Mouse (Mus musculus) forebrain, embryonic 15.5 days (tissue): Measurements from ENCODE around the gene Spry2. TPM values are rescaled to one million over a fixed set of nuclear protein-coding genes. Genes with fewer than 3 reads are reported as not detected.
A peak's percentile ranks its signal among the peaks of the same experiment; 100 is the strongest.

ENCODE experiments used
- ATAC-seq: fragments of 200-750 bp; cut with Nextera tagmentation; replicated peaks from 2 replicates; pipeline ENCODE4 v1.8.0; 2017; ENCODE audit warnings: mild to moderate bottlenecking, moderate TSS enrichment, moderate library complexity
- H3K27ac ChIP-seq: fragments of 300-500 bp; sonication (generic); replicated peaks from 2 replicates; pipeline ENCODE4 v1.5.1; 2015; ENCODE audit warnings: mild to moderate bottlenecking, inconsistent platforms
- H3K27me3 ChIP-seq: fragments of 300-500 bp; sonication (generic); 2 replicates; pipeline ENCODE4 v1.6.1; 2015; ENCODE audit warnings: inconsistent platforms
- H3K36me3 ChIP-seq: fragments of 300-500 bp; sonication (generic); 2 replicates; pipeline ENCODE4 v1.6.1; 2015; ENCODE audit warnings: mild to moderate bottlenecking, inconsistent platforms
- H3K4me1 ChIP-seq: fragments of 300-500 bp; sonication (generic); 2 replicates; pipeline ENCODE4 v1.6.1; 2015; ENCODE audit warnings: inconsistent platforms
- H3K4me2 ChIP-seq: fragments of 300-500 bp; sonication (generic); replicated peaks from 2 replicates; pipeline ENCODE4 v1.6.1; 2015; ENCODE audit warnings: mild to moderate bottlenecking, inconsistent platforms
- H3K4me3 ChIP-seq: fragments of 300-500 bp; sonication (generic); 2 replicates; pipeline ENCODE4 v1.5.1; 2015; ENCODE audit warnings: mild to moderate bottlenecking, inconsistent platforms
- H3K9ac ChIP-seq: fragments of 300-500 bp; sonication (generic); replicated peaks from 2 replicates; pipeline ENCODE4 v1.6.1; 2015; ENCODE audit warnings: mild to moderate bottlenecking, inconsistent platforms
- H3K9me3 ChIP-seq: fragments of 300-500 bp; sonication (generic); 2 replicates; pipeline ENCODE4 v1.6.1; 2016; ENCODE audit warnings: inconsistent platforms
- WGBS: fragments of 180-500 bp; shearing (Covaris S2); methylation state at CpG from one replicate; pipeline ENCODE4 v1.1.7; 2015; ENCODE audit warnings: mixed read lengths; 5-methylcytosine and 5-hydroxymethylcytosine counted together
- polyA plus RNA-seq: library from polyadenylated mRNA; unstranded; fragments of >200 nt; fragmentation: Nextera tagmentation; extraction: Ambion mirVana; gene quantifications from 2 replicates; pipeline ENCODE4 v1.2.1, GENCODE M21; 2015

The Spry2 gene
- polyA plus RNA-seq, 1 experiment from 2014 or later, result 34.4 TPM

- WGBS, result 87% methylated on average over 7 of the region's 7 CpGs
- H3K36me3 ChIP-seq, result no peaks in the 10 kb centered on the region
- ATAC-seq, result no peak
- H3K4me2 ChIP-seq, result no peak overlapping the region
- peaks cover 9% of the 10 kb centered on the region for H3K4me1 ChIP-seq
- no peaks in the 10 kb centered on the region for H3K27me3 ChIP-seq
- no peak overlapping the region for H3K27ac ChIP-seq
- H3K9ac ChIP-seq, result no peak overlapping the region
- 0 out of 2 replicates have a peak, but pooled peaks cover 2% of the 10 kb centered on the region for H3K9me3 ChIP-seq
- no peak overlapping the region for H3K4me3 ChIP-seq
These were observed 6.2 kb upstream of the Spry2 start for GRCm38 (mm10) chr14:105902807-105903206.

DNA sequence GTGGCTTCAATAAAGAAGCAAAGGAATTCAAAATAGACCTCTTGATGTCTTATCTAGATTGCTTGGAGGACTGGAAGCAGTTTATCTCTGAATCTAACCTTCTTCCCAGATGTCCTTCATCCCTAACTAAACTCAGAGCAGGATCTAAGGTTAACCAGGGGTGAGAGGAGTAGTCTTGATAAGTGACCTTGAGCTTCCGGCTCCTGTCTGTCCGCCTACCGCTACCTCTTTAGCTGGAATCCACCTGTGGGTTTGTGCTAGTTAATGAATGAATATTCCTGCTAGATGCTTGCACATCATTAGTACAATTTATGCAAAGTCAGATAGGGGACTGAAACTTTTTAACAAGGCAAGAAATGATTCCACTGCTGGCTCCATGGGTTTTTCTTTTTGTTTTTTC lies 4.2 kb upstream of the Spry2 start:
- no peak overlapping the region for H3K4me3 ChIP-seq
- WGBS, result 97% methylated on average over 3 of the region's 3 CpGs
- no peak for ATAC-seq
- H3K27me3 ChIP-seq, result no peaks in the 10 kb centered on the region
- H3K4me2 ChIP-seq, result no peak overlapping the region
- H3K36me3 ChIP-seq, result no peaks in the 10 kb centered on the region
- 0 out of 2 replicates have a peak, but pooled peaks cover 2% of the 10 kb centered on the region for H3K9me3 ChIP-seq
- peaks cover 9% of the 10 kb centered on the region for H3K4me1 ChIP-seq
- no peak overlapping the region for H3K27ac ChIP-seq
- no peak overlapping the region for H3K9ac ChIP-seq

GRCm38 (mm10) chr14:105899116-105899515 lies 2.5 kb upstream of the Spry2 start:
- no peak for ATAC-seq
- 4% methylated on average over 11 of the region's 11 CpGs for WGBS
- H3K27ac ChIP-seq, result peak overlapping the region; percentile 96; the same call in 1 of the 2 replicates
- peak overlapping the region; percentile 67 for H3K4me3 ChIP-seq
- H3K9me3 ChIP-seq, result 0 out of 2 replicates have a peak, but pooled peaks cover 2% of the 10 kb centered on the region
- H3K36me3 ChIP-seq, result no peaks in the 10 kb centered on the region
- peak overlapping the region; percentile 73 for H3K9ac ChIP-seq
- no peaks in the 10 kb centered on the region for H3K27me3 ChIP-seq
- peaks cover 22% of the 10 kb centered on the region for H3K4me1 ChIP-seq
- peak overlapping the region; percentile 99 for H3K4me2 ChIP-seq

DNA sequence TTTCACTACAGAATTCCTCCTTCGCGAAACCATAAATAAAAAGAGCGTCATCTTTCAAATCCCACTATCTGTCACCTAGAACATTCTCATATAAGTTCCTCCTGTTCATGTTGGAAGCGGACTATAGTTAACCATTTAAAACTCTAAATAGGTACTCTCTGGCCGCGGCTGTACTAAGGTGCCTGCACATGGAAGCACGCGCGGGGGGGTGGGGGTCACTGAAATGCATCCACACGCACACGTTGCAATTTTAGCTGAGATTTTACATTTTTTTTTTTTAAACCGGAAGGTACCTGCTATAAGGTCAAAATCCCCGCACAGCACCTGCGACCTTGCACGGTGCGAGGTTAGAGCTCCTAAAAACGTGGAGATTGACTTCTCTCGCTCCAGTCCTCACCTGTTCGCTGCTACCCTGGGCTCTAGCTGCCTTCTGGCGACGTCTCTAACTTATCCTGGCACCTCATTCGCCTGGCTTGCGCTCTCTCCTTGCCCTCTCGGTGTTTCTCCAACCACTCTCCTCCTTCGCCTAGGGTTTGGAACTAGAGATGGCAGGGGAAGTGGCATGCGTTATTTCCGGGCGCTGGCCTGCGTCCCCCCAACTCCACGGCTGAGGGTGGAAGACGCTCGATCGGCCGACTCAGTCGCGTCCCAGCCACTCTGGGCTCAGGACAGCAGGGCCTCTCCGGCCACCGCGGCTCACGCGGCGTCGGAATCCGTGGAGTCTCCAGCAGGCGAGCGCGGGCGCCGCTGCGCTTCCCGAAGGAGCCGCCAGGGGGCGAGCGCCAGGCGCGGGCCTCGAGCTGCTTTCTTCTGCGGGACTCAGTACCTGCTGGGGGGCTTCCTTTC lies 1.9 kb upstream of the Spry2 start:
- Histone ChIP-seq H3K4me2 (peak overlapping the region; percentile 99), H3K27me3 (no peaks in the 10 kb centered on the region), H3K4me3 (peak overlapping the region; percentile 67), H3K36me3 (no peaks in the 10 kb centered on the region), H3K27ac (peak overlapping the region; percentile 96), H3K9ac (peak overlapping the region; percentile 73), H3K4me1 (peaks cover 28% of the 10 kb centered on the region), H3K9me3 (0 out of 2 replicates have a peak, but pooled peaks cover 2% of the 10 kb centered on the region)
- under 1% methylated on average over 58 of the region's 58 CpGs for WGBS
- ATAC-seq, result peak; percentile 20

GRCm38 (mm10) chr14:105897569-105898101 lies 1.0 kb upstream of the Spry2 start:
- ATAC-seq, result peak; percentile 66
- no peaks in the 10 kb centered on the region for H3K27me3 ChIP-seq
- H3K4me3 ChIP-seq, result peak overlapping the region; percentile 67
- H3K9ac ChIP-seq, result peak overlapping the region; percentile 73
- H3K9me3 ChIP-seq, result no peaks in the 10 kb centered on the region
- peak overlapping the region; percentile 99 for H3K4me2 ChIP-seq
- WGBS, result under 1% methylated on average over 16 of the region's 28 CpGs
- H3K4me1 ChIP-seq, result peaks cover 37% of the 10 kb centered on the region
- H3K27ac ChIP-seq, result peak overlapping the region; percentile 96
- H3K36me3 ChIP-seq, result peaks cover 4% of the 10 kb centered on the region; the same call in 1 of the 2 replicates

GRCm38 (mm10) chr14:105895961-105896651 lies 513 bp downstream of the Spry2 start:
- ATAC-seq, result no peak; the same call in 1 of the 2 replicates
- WGBS, result under 1% methylated on average over 50 of the region's 50 CpGs
- peak overlapping the region; percentile 99 for H3K4me2 ChIP-seq

GRCm38 (mm10) chr14:105894971-105895873 lies 1.4 kb downstream of the Spry2 start:
- WGBS, result under 1% methylated on average over 36 of the region's 36 CpGs
- H3K4me1 ChIP-seq, result peaks cover 40% of the 10 kb centered on the region

More at GRCm38 (mm10) chr14:105895961-105896651, 513 bp downstream of the Spry2 start:
- no peaks in the 10 kb centered on the region for H3K27me3 ChIP-seq
- peak overlapping the region; percentile 73 for H3K9ac ChIP-seq
- peak overlapping the region; percentile 96 for H3K27ac ChIP-seq
- H3K9me3 ChIP-seq, result no peaks in the 10 kb centered on the region
- peaks cover 40% of the 10 kb centered on the region for H3K4me1 ChIP-seq
- H3K36me3 ChIP-seq, result peaks cover 7% of the 10 kb centered on the region; the same call in 1 of the 2 replicates
- H3K4me3 ChIP-seq, result peak overlapping the region; percentile 67

DNA sequence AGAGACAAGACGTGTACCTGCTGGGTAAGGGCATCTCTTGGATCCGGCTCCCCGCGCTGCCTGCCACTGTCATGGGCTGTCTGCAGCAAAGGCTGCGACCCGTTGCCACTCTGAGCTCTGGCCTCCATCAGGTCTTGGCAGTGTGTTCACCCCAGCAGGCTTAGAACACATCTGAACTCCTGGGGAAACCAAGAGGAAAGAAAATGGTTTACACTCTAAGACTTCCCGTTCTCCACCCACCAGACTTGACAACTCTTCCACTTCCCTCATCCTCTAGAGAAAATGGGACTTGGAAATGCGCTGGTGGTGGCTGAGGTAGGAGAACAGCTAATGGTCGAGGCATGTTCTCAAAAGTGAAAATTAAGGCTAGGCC lies 3.0 kb downstream of the Spry2 start:
- 27% methylated on average over 9 of the region's 9 CpGs for WGBS
- no peak overlapping the region for H3K27ac ChIP-seq
- H3K27me3 ChIP-seq, result no peaks in the 10 kb centered on the region

More at GRCm38 (mm10) chr14:105894971-105895873, 1.4 kb downstream of the Spry2 start:
- Histone ChIP-seq H3K27ac (peak overlapping the region; percentile 96), H3K27me3 (no peaks in the 10 kb centered on the region), H3K9ac (peak overlapping the region; percentile 73), H3K4me2 (peak overlapping the region; percentile 99), H3K36me3 (peaks cover 7% of the 10 kb centered on the region; the same call in 1 of the 2 replicates), H3K4me3 (peak overlapping the region; percentile 67), H3K9me3 (no peaks in the 10 kb centered on the region)
- ATAC-seq, result no peak

DNA sequence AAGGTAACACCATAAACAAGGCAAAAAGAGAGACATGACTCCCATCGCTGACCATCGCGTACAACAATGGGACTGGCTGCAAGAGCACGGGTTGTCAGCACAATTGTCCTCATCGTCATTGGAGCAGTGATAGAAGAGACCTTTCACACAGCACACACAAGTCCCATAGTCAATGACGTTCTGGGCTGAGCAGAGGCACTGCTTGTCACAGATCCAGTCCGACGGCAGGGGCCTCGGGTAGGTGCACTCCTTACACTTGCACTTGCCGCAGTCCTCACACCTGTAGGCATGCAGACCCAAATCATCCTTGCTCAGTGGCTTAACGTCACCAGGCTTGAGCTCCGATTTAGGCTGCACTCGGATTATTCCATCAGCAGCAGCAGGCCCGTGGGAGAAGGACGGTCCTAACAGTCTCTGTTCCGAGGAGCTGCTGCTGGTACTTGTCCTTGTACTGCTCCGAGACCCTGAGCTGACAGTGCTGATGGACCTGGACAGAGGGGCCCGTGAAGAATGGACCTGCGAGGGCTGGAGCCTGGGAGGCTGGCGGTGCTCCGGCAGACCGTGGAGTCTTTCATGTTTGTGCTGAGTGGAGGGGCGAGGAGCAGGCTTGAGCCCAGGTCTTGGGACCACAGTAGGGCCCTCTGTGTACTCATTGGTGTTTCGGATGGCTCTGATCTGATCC lies 3.5 kb downstream of the Spry2 start:
- Histone ChIP-seq H3K9me3 (no peaks in the 10 kb centered on the region), H3K4me1 (peaks cover 31% of the 10 kb centered on the region), H3K27me3 (no peaks in the 10 kb centered on the region), H3K4me3 (peak overlapping the region; percentile 67), H3K9ac (peak overlapping the region; percentile 36), H3K36me3 (peaks cover 7% of the 10 kb centered on the region; the same call in 1 of the 2 replicates), H3K27ac (no peak overlapping the region), H3K4me2 (peak overlapping the region; percentile 99)
- no peak for ATAC-seq
- 49% methylated on average over 24 of the region's 24 CpGs for WGBS

More for the DNA sequence above, 3.0 kb downstream of the Spry2 start:
- peaks cover 35% of the 10 kb centered on the region for H3K4me1 ChIP-seq
- H3K9me3 ChIP-seq, result no peaks in the 10 kb centered on the region
- H3K9ac ChIP-seq, result peak overlapping the region; percentile 36
- ATAC-seq, result no peak
- peak overlapping the region; percentile 67 for H3K4me3 ChIP-seq
- H3K36me3 ChIP-seq, result peaks cover 7% of the 10 kb centered on the region; the same call in 1 of the 2 replicates
- peak overlapping the region; percentile 99 for H3K4me2 ChIP-seq

DNA sequence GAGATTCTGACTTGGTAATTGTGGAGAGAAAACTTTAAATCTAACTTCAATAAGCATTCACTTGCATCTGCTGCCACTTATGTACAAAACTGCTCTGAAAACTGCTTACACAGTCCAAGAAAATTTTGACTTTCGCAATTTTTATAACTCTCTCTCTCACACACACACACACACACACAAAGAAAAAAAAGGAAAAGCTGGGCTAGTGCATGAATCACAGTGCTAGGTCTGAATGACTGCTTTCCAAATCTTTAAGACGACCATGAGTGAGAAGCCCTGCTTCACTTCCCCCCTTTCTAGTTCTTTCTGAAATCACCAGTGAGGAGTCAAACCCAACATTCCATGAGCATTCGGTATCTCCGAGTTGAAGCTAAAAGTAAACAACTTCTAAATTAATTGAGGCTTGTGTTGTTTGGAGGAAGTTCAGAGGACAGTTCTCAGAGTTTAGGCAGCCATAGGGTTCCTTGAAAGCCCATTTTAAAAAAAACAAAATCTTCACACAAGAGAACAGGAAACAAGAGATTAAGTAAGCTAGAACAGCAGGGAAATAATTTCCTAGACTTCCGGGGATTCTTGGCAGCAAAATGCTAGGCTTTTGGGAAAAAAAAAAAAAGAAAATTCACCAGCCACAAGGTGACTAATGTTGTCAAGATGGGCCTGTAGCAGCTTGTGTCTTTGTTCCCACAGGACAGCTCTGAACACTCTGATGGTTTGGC lies 5.9 kb downstream of the Spry2 start:
- Histone ChIP-seq H3K9ac (no peak overlapping the region), H3K36me3 (peaks cover 7% of the 10 kb centered on the region; the same call in 1 of the 2 replicates), H3K4me3 (no peak overlapping the region), H3K27me3 (no peaks in the 10 kb centered on the region), H3K27ac (no peak overlapping the region), H3K4me1 (peaks cover 31% of the 10 kb centered on the region), H3K4me2 (no peak overlapping the region), H3K9me3 (no peaks in the 10 kb centered on the region)
- 54% methylated on average over 5 of the region's 5 CpGs for WGBS
- ATAC-seq, result no peak
